Mouse (Mus musculus) brain, adult 2 months (tissue): Measurements from ENCODE around the gene Cog7.

ENCODE experiments used
- DNase-seq: peaks from one replicate; pipeline ENCODE4 v3.0.0; 2011; ENCODE audit warnings: low read depth, low spot score

Gene Cog7

GRCm38 (mm10) chr7:121899311-121899710 lies 82.2 kb downstream of the Cog7 start:
- peak; percentile 54 for DNase-seq

- no peak for DNase-seq
These were observed 84.8 kb downstream of the Cog7 start for GRCm38 (mm10) chr7:121896689-121897088.

GRCm38 (mm10) chr7:121890636-121891360 lies 90.7 kb downstream of the Cog7 start:
- DNase-seq, result peak; percentile 89

GRCm38 (mm10) chr7:121880246-121880645 lies 101.3 kb downstream of the Cog7 start:
- DNase-seq, result no peak

- DNase-seq, result no peak
These were observed 106.7 kb downstream of the Cog7 start for GRCm38 (mm10) chr7:121874784-121875183.

- DNase-seq, result no peak
These were observed 107.5 kb downstream of the Cog7 start for GRCm38 (mm10) chr7:121873998-121874397.

- no peak for DNase-seq
These were observed 109.9 kb downstream of the Cog7 start for GRCm38 (mm10) chr7:121871631-121872030.

GRCm38 (mm10) chr7:121864858-121865585 lies 116.5 kb downstream of the Cog7 start, which contains the start of gene Scnn1b:
Gene Scnn1b, plus strand, starts transcription at chr7:121865038.
- DNase-seq, result no peak

GRCm38 (mm10) chr7:121858939-121859338 lies 122.6 kb downstream of the Cog7 start:
- no peak for DNase-seq

GRCm38 (mm10) chr7:121857177-121857884 lies 124.2 kb downstream of the Cog7 start:
- peak; percentile 31 for DNase-seq

- DNase-seq, result no peak
These were observed 132.9 kb downstream of the Cog7 start for GRCm38 (mm10) chr7:121848537-121849168.

GRCm38 (mm10) chr7:121845964-121846363 lies 135.5 kb downstream of the Cog7 start:
- DNase-seq, result no peak

- no peak for DNase-seq
These were observed 139.3 kb downstream of the Cog7 start for GRCm38 (mm10) chr7:121842234-121842633.

- DNase-seq, result peak; percentile 78
These were observed 140.7 kb downstream of the Cog7 start for GRCm38 (mm10) chr7:121840810-121841209.

GRCm38 (mm10) chr7:121836827-121837226 lies 144.7 kb downstream of the Cog7 start:
- peak; percentile 43 for DNase-seq

- DNase-seq, result no peak
These were observed 146.1 kb downstream of the Cog7 start for GRCm38 (mm10) chr7:121835392-121835791.
